In genomic region chrX:152016151-152017145, GRCm38 (mm10) we compare ENCODE assay signal across 7 mouse cellular contexts. TPM values are rescaled to one million over a fixed set of nuclear protein-coding genes. Genes with fewer than 3 reads are reported as not detected.
DNase-seq lines count a peak whose midpoint lies in the region; ATAC-seq lines count a peak whose summit lies in the region.

TSS of gene Ribc1 (minus strand) at chrX:152016295.
TSS of gene Smc1a (plus strand) at chrX:152016428.

- peak within 1 kb of the TSS; percentile 48 for H3K4me2 ChIP-seq in limb, embryonic 11.5 days (ENCODE audit: low read depth, severe bottlenecking)
- peak within 1 kb of the TSS; percentile 54 for H3K4me2 ChIP-seq in midbrain, embryonic 14.5 days (ENCODE audit: low read length)

- H3K4me1 ChIP-seq in embryonic facial prominence, embryonic 10.5 days = peaks cover 7% of the 10 kb centered on the region; the same call in 1 of the 2 replicates
- no peaks in the 10 kb centered on the region for H3K4me1 ChIP-seq in limb, embryonic 11.5 days (ENCODE audit: control insufficient read depth, insufficient read depth, low read length)
- H3K4me1 ChIP-seq in midbrain, embryonic 14.5 days (ENCODE audit: control insufficient read depth, insufficient read depth, low read length) = 0 out of 2 replicates have a peak, but pooled peaks cover 4% of the 10 kb centered on the region

- DNase-seq in adrenal gland, postnatal 10 days = peak; percentile 91
- DNase-seq in embryonic facial prominence, embryonic 10.5 days (ENCODE audit: low spot score) = peak; percentile 91
- DNase-seq in heart, adult 11 months = peak; percentile 99
- DNase-seq in kidney, adult 18-20 months = peak; percentile 90
- DNase-seq in limb, embryonic 11.5 days (ENCODE audit: low spot score) = peak; percentile 87
- peak; percentile 94 for DNase-seq in midbrain, embryonic 14.5 days
- peak; percentile 80 to 83 for DNase-seq in spleen, adult 18-20 months

- H3K9me3 ChIP-seq in embryonic facial prominence, embryonic 10.5 days = no peaks in the 10 kb centered on the region
- H3K9me3 ChIP-seq in limb, embryonic 11.5 days (ENCODE audit: control insufficient read depth, low read length) = no peaks in the 10 kb centered on the region
- H3K9me3 ChIP-seq in midbrain, embryonic 14.5 days (ENCODE audit: control insufficient read depth, low read length) = no peaks in the 10 kb centered on the region

- WGBS in embryonic facial prominence, embryonic 10.5 days = 13% methylated on average over 64 of the region's 64 CpGs
- 14% methylated on average over 64 of the region's 64 CpGs for WGBS in limb, embryonic 11.5 days
- WGBS in midbrain, embryonic 14.5 days = 16% methylated on average over 64 of the region's 64 CpGs

- peaks cover 95% of the 10 kb centered on the region for H3K27me3 ChIP-seq in embryonic facial prominence, embryonic 10.5 days (replicated peaks; ENCODE audit: low read depth, poor library complexity, severe bottlenecking)
- H3K27me3 ChIP-seq in limb, embryonic 11.5 days (ENCODE audit: control insufficient read depth, insufficient read depth, low read length) = 0 out of 2 replicates have a peak, but pooled peaks cover 7% of the 10 kb centered on the region
- peaks cover 5% of the 10 kb centered on the region; the same call in 1 of the 2 replicates for H3K27me3 ChIP-seq in midbrain, embryonic 14.5 days (ENCODE audit: control insufficient read depth, insufficient read depth, low read length)

- peaks cover 12% of the 10 kb centered on the region for H3K36me3 ChIP-seq in embryonic facial prominence, embryonic 10.5 days (replicated peaks)
- no peaks in the 10 kb centered on the region for H3K36me3 ChIP-seq in limb, embryonic 11.5 days (ENCODE audit: control insufficient read depth, insufficient read depth, low read length)
- H3K36me3 ChIP-seq in midbrain, embryonic 14.5 days (ENCODE audit: control insufficient read depth, insufficient read depth, low read length) = no peaks in the 10 kb centered on the region

- H3K9ac ChIP-seq in limb, embryonic 11.5 days (ENCODE audit: low read length) = peak within 1 kb of the TSS; percentile 72
- H3K9ac ChIP-seq in midbrain, embryonic 14.5 days (replicated peaks; ENCODE audit: low read length) = peak within 1 kb of the TSS; percentile 58

- H3K4me3 ChIP-seq in embryonic facial prominence, embryonic 10.5 days = peak within 1 kb of the TSS; percentile 68
- peak within 1 kb of the TSS; percentile 51 for H3K4me3 ChIP-seq in limb, embryonic 11.5 days (ENCODE audit: low read depth, low read length)
- peak within 1 kb of the TSS; percentile 51 for H3K4me3 ChIP-seq in midbrain, embryonic 14.5 days (replicated peaks; ENCODE audit: low read depth, low read length)

- ATAC-seq in limb, embryonic 11.5 days (ENCODE audit: insufficient number of reproducible peaks, low FRiP score, low TSS enrichment, low read depth) = peak; percentile 99
- ATAC-seq in midbrain, embryonic 14.5 days (ENCODE audit: low FRiP score, low TSS enrichment) = peak; percentile 97

- peak within 1 kb of the TSS; percentile 89 for H3K27ac ChIP-seq in embryonic facial prominence, embryonic 10.5 days (replicated peaks)
- H3K27ac ChIP-seq in limb, embryonic 11.5 days (replicated peaks; ENCODE audit: low read depth, low read length) = peak within 1 kb of the TSS; percentile 73
- H3K27ac ChIP-seq in midbrain, embryonic 14.5 days (replicated peaks; ENCODE audit: low read depth, low read length) = peak within 1 kb of the TSS; percentile 83

RNA-seq across cellular contexts. Expression of gene Ribc1, which starts in this region (rescaled TPM):
- total RNA-seq in adrenal gland, postnatal 10 days (2021) = 1 to 10 TPM; 1.3 to 1.8 TPM
- 5.9 and 6.3 TPM in 2 replicates for polyA plus RNA-seq in embryonic facial prominence, embryonic 10.5 days (2016; fragmentation: Nextera tagmentation; extraction: Ambion mirVana)
- polyA plus RNA-seq in limb, embryonic 11.5 days (2014; fragmentation: Nextera tagmentation; extraction: Ambion mirVana) = 5.3 and 6.3 TPM in 2 replicates
- polyA plus RNA-seq in midbrain, embryonic 14.5 days (2014; fragmentation: Nextera tagmentation; extraction: Ambion mirVana) = 2.0 and 2.8 TPM in 2 replicates

RNA-seq across cellular contexts. Expression of gene Smc1a, which starts in this region (rescaled TPM):
- 10 to 100 TPM; 51.9 to 63.2 TPM for total RNA-seq in adrenal gland, postnatal 10 days (2021)
- polyA plus RNA-seq in embryonic facial prominence, embryonic 10.5 days (2016; fragmentation: Nextera tagmentation; extraction: Ambion mirVana) = 111 and 117 TPM in 2 replicates
- 138 and 143 TPM in 2 replicates for polyA plus RNA-seq in limb, embryonic 11.5 days (2014; fragmentation: Nextera tagmentation; extraction: Ambion mirVana)
- 50.2 and 83.1 TPM in 2 replicates for polyA plus RNA-seq in midbrain, embryonic 14.5 days (2014; fragmentation: Nextera tagmentation; extraction: Ambion mirVana)

Comparison
In these comparisons a context has a peak if more than half of its experiments do, and no peak if none do; other contexts are left out.
1. Peak in every context shown above with its lines: DNase-seq, ATAC-seq, H3K4me3 ChIP-seq and H3K27ac ChIP-seq.